Mouse (Mus musculus) CD4-positive naive resting alpha-beta T cell, adult 57 days (primary cell): Measurements from ENCODE around the gene Gm8369. TPM values are rescaled to one million over a fixed set of nuclear protein-coding genes. Genes with fewer than 3 reads are reported as not detected.

Experiments
- total RNA-seq: library from RNA; stranded (reverse); gene quantifications from one replicate; pipeline ENCODE4 v1.2.4, GENCODE M21; 2023

The Gm8369 gene
- 354 TPM for total RNA-seq

DNA sequence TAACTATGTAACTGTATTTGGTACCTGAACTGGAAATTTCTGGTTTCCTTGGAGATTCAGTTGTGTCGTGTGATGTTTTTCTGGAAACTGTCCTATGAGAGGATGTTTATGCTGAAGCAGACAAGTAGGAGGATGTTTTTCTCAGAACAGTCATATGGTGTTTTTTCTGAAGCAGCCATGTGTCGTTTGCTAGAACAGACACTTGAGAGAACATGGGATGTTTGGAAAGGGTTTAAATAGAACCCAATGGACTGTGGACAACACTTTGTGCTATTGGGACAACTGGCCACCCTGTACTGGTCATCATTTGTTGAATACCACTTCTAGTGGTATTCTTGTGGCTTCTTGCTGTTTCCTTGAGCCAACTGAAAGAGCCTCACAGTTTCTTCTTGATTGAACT lies at the start of gene Gm8369:
Gm8369 (plus strand) TSS at position 193 of the 400 bp plus-strand sequence.

GRCm38 (mm10) chr19:11443338-11443737 lies 42.4 kb upstream of the Gm8369 start, which contains the start of gene Ms4a4b:
Gene Ms4a4b, plus strand, starts transcription at chr19:11443553.

GRCm38 (mm10) chr19:11469215-11469614 lies 16.5 kb upstream of the Gm8369 start, which contains the start of gene Ms4a6c:
Gene Ms4a6c, plus strand, starts transcription at chr19:11469366.

DNA sequence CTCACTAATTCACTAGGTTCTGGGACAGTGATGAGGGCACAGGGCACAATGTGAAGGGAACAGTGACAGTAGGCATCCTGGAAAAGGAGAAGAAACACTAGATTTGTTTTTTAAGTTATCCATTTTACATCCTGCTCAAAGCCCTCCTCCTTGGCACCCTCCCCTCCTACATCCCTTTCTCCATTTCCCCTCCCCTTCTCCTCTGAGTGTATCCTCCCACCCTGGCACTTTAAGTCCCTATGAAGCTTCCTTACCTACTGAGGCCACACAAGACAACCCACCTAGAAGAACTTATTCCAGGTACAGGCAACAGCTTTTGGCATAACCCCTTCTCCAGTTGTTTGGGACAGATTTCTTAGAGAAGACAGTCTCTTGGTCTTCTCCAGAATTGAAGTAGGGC lies 30.5 kb downstream of the Gm8369 start, which contains the start of gene Ms4a6b:
Ms4a6b (plus strand) TSS at position 267 of the 400 bp plus-strand sequence.

GRCm38 (mm10) chr19:11536593-11536992 lies 50.9 kb downstream of the Gm8369 start, which contains the start of gene Ms4a4d:
Gene Ms4a4d, plus strand, starts transcription at chr19:11536801.

Other genes with a start within 250 kb of the Gm8369 start
- 23.8 TPM for gene Ms4a1, start 219.7 kb upstream of the Gm8369 start, total RNA-seq
- gene Ms4a5, start 202.1 kb upstream of the Gm8369 start, total RNA-seq, result not detected
- not detected for gene Ms4a14, start 171.5 kb upstream of the Gm8369 start, total RNA-seq
- not detected for gene Ms4a7, start 149.8 kb upstream of the Gm8369 start, total RNA-seq
- 2.5 TPM for gene Ms4a4a, start 110.4 kb upstream of the Gm8369 start, total RNA-seq
- gene Ms4a4c, start 81.2 kb upstream of the Gm8369 start, total RNA-seq, result 26.5 TPM
- 839 TPM for gene Ms4a4b, start 42.4 kb upstream of the Gm8369 start, total RNA-seq
- 40.2 TPM for gene Ms4a6c, start 16.6 kb upstream of the Gm8369 start, total RNA-seq
- gene Ms4a6b, start 30.6 kb downstream of the Gm8369 start, total RNA-seq, result 659 TPM
- not detected for gene Ms4a4d, start 50.9 kb downstream of the Gm8369 start, total RNA-seq
- 9.2 TPM for gene Ms4a6d, start 118.9 kb downstream of the Gm8369 start, total RNA-seq
- gene Ms4a2, start 137.8 kb downstream of the Gm8369 start, total RNA-seq, result not detected
- gene Ms4a3, start 154.9 kb downstream of the Gm8369 start, total RNA-seq, result not detected
- not detected for gene Oosp2, start 174.6 kb downstream of the Gm8369 start, total RNA-seq
- 1.4 TPM for gene Oosp1, start 205.2 kb downstream of the Gm8369 start, total RNA-seq
- gene Oosp3, start 211.1 kb downstream of the Gm8369 start, total RNA-seq, result not detected